Mouse (Mus musculus) ES-Bruce4 (cell line): ENCODE data around the gene Itgb3bp.

ENCODE experiments used
- CTCF ChIP-seq: IDR thresholded peaks from one replicate; pipeline ENCODE4 v1.8.1; 2011; ENCODE audit warnings: low read depth, low read length
- EP300 ChIP-seq: IDR thresholded peaks from 2 replicates; pipeline ENCODE4 v1.6.1; 2011; ENCODE audit warnings: low read depth, low read length; ENCODE audit not compliant: insufficient read depth
- POLR2A ChIP-seq: IDR thresholded peaks from one replicate; pipeline ENCODE4 v1.8.1; 2011; ENCODE audit warnings: low read length; ENCODE audit not compliant: insufficient read depth

GRCm38 (mm10) chr4:99725914-99726451, 203.6 kb downstream of the Itgb3bp start:
- TF ChIP-seq CTCF (no peak), POLR2A (no peak), EP300 (no peak)
